In genomic region chr2:155540822-155541458, GRCm38 (mm10) we compare ENCODE assay signal across 8 mouse cellular contexts. TPM values are rescaled to one million over a fixed set of nuclear protein-coding genes. Genes with fewer than 3 reads are reported as not detected.
DNase-seq lines count a peak whose midpoint lies in the region; ATAC-seq lines count a peak whose summit lies in the region.

No protein-coding gene starts in this region.

- H3K4me2 ChIP-seq in midbrain, embryonic 13.5 days (replicated peaks), result no peak overlapping the region

- no peak overlapping the region for H3K9ac ChIP-seq in midbrain, embryonic 13.5 days (replicated peaks)

- no peaks in the 10 kb centered on the region for H3K9me3 ChIP-seq in midbrain, embryonic 13.5 days

- peak; percentile 8 to 45 for DNase-seq in left cerebral cortex, adult 18-20 months (ENCODE audit: low spot score in 2 of 2)
- no peak for DNase-seq in left cerebral cortex, adult 11 months (ENCODE audit: low spot score)
- DNase-seq in adrenal gland, postnatal 25 days, result peak; percentile 61
- DNase-seq in spleen, adult 12 weeks (ENCODE audit: low spot score), result no peak
- DNase-seq in layer of hippocampus, postnatal 25 days (ENCODE audit: extremely low spot score in 1 of 2, low spot score in 1 of 2), result no peak

- H3K4me1 ChIP-seq in midbrain, embryonic 13.5 days (replicated peaks), result no peaks in the 10 kb centered on the region

- H3K27ac ChIP-seq in macrophage, result peak overlapping the region; percentile 81
- H3K27ac ChIP-seq in midbrain, embryonic 13.5 days, result no peak overlapping the region

- H3K36me3 ChIP-seq in macrophage (ENCODE audit: inconsistent target), result no peaks in the 10 kb centered on the region
- H3K36me3 ChIP-seq in midbrain, embryonic 13.5 days, result no peaks in the 10 kb centered on the region

- ATAC-seq in granulocyte monocyte progenitor cell, adult 5-6 weeks (replicated peaks; ENCODE audit: poor library complexity, severe bottlenecking), result peak; percentile 77
- no peak for ATAC-seq in midbrain, embryonic 13.5 days

- H3K79me2 ChIP-seq in macrophage (ENCODE audit: inconsistent target), result no peaks in the 10 kb centered on the region

- H3K27me3 ChIP-seq in midbrain, embryonic 13.5 days, result no peaks in the 10 kb centered on the region

- 34% methylated on average over 6 of the region's 6 CpGs for WGBS in macrophage (ENCODE audit: missing documents)
- WGBS in midbrain, embryonic 13.5 days, result 70% methylated on average over 6 of the region's 6 CpGs

- H3K4me3 ChIP-seq in macrophage (ENCODE audit: inconsistent target), result no peak overlapping the region
- H3K4me3 ChIP-seq in midbrain, embryonic 13.5 days (replicated peaks), result no peak overlapping the region

RNA-seq across cellular contexts. Expression of gene Ggt7, which starts 22.9 kb away (rescaled TPM):
- total RNA-seq in left cerebral cortex, adult 18-20 months (2021), result 100 to 1,000 TPM; 114 to 127 TPM
- 2.3 and 5.3 TPM in 2 replicates for total RNA-seq in adrenal gland, postnatal 25 days (2021)
- total RNA-seq in granulocyte monocyte progenitor cell, adult 5-6 weeks (2014; fragmentation: Nextera tagmentation), result not detected in 2 replicates
- total RNA-seq in granulocyte monocyte progenitor cell, adult 5-6 weeks (2017), result not detected in 2 replicates
- total RNA-seq in macrophage (2018; cell fraction: chromatin; rRNA removed), result 1 to 10 TPM in 1 of 26 experiments, under 1 TPM in 2, not detected in 23; 0.51 to 2.3 (median 0.63) TPM
- under 1 TPM in 3 of 26 experiments, not detected in 23; 0.06 to 0.15 (median 0.14) TPM for total RNA-seq in macrophage (2018; cell fraction: cytosol; rRNA removed)
- under 1 TPM in 2 of 26 experiments, not detected in 24; 0.60 to 0.63 TPM for total RNA-seq in macrophage (2018; cell fraction: nucleus; rRNA removed)
- not detected in 3 replicates for polyA plus RNA-seq in macrophage (2018)
- total RNA-seq in layer of hippocampus, postnatal 25 days (2021), result 100 to 1,000 TPM; 111 to 117 TPM
- polyA plus RNA-seq in midbrain, embryonic 13.5 days (2015; fragmentation: Nextera tagmentation; extraction: Ambion mirVana), result 62.3 and 65.0 TPM in 2 replicates

RNA-seq across cellular contexts. Expression of gene Acss2, which starts 23.2 kb away (rescaled TPM):
- total RNA-seq in left cerebral cortex, adult 18-20 months (2021), result 10 to 100 TPM; 47.3 to 57.0 TPM
- total RNA-seq in adrenal gland, postnatal 25 days (2021), result 89.3 and 102 TPM in 2 replicates
- total RNA-seq in granulocyte monocyte progenitor cell, adult 5-6 weeks (2014; fragmentation: Nextera tagmentation), result 4.1 and 5.6 TPM in 2 replicates
- 3.6 and 4.4 TPM in 2 replicates for total RNA-seq in granulocyte monocyte progenitor cell, adult 5-6 weeks (2017)
- 10 to 100 TPM in 20 of 26 experiments, 1 to 10 TPM in 6; 1.6 to 54.5 (median 20.0) TPM for total RNA-seq in macrophage (2018; cell fraction: chromatin; rRNA removed)
- 10 to 100 TPM in 15 of 26 experiments, 1 to 10 TPM in 11; 6.0 to 18.2 (median 11.1) TPM for total RNA-seq in macrophage (2018; cell fraction: cytosol; rRNA removed)
- 10 to 100 TPM in 19 of 26 experiments, 1 to 10 TPM in 7; 2.8 to 30.7 (median 15.7) TPM for total RNA-seq in macrophage (2018; cell fraction: nucleus; rRNA removed)
- polyA plus RNA-seq in macrophage (2018), result 2.5 to 12.9 TPM (median 4.1 TPM) in 3 replicates
- 10 to 100 TPM; 60.8 to 70.2 TPM for total RNA-seq in layer of hippocampus, postnatal 25 days (2021)
- polyA plus RNA-seq in midbrain, embryonic 13.5 days (2015; fragmentation: Nextera tagmentation; extraction: Ambion mirVana), result 27.5 and 28.0 TPM in 2 replicates

RNA-seq across cellular contexts. Expression of gene Gss, which starts 51.7 kb away (rescaled TPM):
- 10 to 100 TPM; 13.1 to 14.0 TPM for total RNA-seq in left cerebral cortex, adult 18-20 months (2021)
- total RNA-seq in adrenal gland, postnatal 25 days (2021), result 67.6 and 82.2 TPM in 2 replicates
- 17.0 and 18.2 TPM in 2 replicates for total RNA-seq in granulocyte monocyte progenitor cell, adult 5-6 weeks (2014; fragmentation: Nextera tagmentation)
- total RNA-seq in granulocyte monocyte progenitor cell, adult 5-6 weeks (2017), result 16.7 and 21.6 TPM in 2 replicates
- total RNA-seq in macrophage (2018; cell fraction: chromatin; rRNA removed), result 10 to 100 TPM in 18 of 26 experiments, 1 to 10 TPM in 8; 4.7 to 43.5 (median 15.6) TPM
- total RNA-seq in macrophage (2018; cell fraction: cytosol; rRNA removed), result 10 to 100 TPM in 25 of 26 experiments, 1 to 10 TPM in 1; 10.0 to 16.7 (median 14.0) TPM
- 10 to 100 TPM in 16 of 26 experiments, 1 to 10 TPM in 10; 4.8 to 17.8 (median 10.5) TPM for total RNA-seq in macrophage (2018; cell fraction: nucleus; rRNA removed)
- 13.3 to 14.6 TPM (median 14.0 TPM) in 3 replicates for polyA plus RNA-seq in macrophage (2018)
- total RNA-seq in layer of hippocampus, postnatal 25 days (2021), result 10 to 100 TPM; 22.6 to 26.5 TPM
- 15.8 and 16.0 TPM in 2 replicates for polyA plus RNA-seq in midbrain, embryonic 13.5 days (2015; fragmentation: Nextera tagmentation; extraction: Ambion mirVana)

Comparison
In these comparisons a context has a peak if more than half of its experiments do, and no peak if none do; other contexts are left out.
1. DNase-seq: peak in left cerebral cortex, adult 18-20 months (2 of 2) and adrenal gland, postnatal 25 days (single experiment); none in left cerebral cortex, adult 11 months (single experiment), spleen, adult 12 weeks (single experiment) and layer of hippocampus, postnatal 25 days (0 of 2).
2. RNA of gene Ggt7, which starts 22.9 kb away (total RNA-seq): 114 to 127 TPM in left cerebral cortex, adult 18-20 months and 111 to 117 TPM in layer of hippocampus, postnatal 25 days; 2.3 to 5.3 TPM in adrenal gland, postnatal 25 days and not detected in granulocyte monocyte progenitor cell, adult 5-6 weeks; every median in the first group is over 10 times any median in the second.
3. RNA of gene Acss2, which starts 23.2 kb away (total RNA-seq): 89.3 to 102 TPM in adrenal gland, postnatal 25 days, 60.8 to 70.2 TPM in layer of hippocampus, postnatal 25 days and 47.3 to 57.0 TPM in left cerebral cortex, adult 18-20 months; 3.6 to 5.6 TPM in granulocyte monocyte progenitor cell, adult 5-6 weeks; every median in the first group is over 4 times any median in the second.